Mouse (Mus musculus) kidney, adult 9 months (tissue): Measurements from ENCODE around the gene Srgap2.

Experiments used
- DNase-seq: peaks from one replicate; pipeline ENCODE4 v3.0.0; 2022

The Srgap2 gene

GRCm38 (mm10) chr1:131463953-131464627 is 63.1 kb downstream of the Srgap2 start:
- DNase-seq, result no peak

DNA sequence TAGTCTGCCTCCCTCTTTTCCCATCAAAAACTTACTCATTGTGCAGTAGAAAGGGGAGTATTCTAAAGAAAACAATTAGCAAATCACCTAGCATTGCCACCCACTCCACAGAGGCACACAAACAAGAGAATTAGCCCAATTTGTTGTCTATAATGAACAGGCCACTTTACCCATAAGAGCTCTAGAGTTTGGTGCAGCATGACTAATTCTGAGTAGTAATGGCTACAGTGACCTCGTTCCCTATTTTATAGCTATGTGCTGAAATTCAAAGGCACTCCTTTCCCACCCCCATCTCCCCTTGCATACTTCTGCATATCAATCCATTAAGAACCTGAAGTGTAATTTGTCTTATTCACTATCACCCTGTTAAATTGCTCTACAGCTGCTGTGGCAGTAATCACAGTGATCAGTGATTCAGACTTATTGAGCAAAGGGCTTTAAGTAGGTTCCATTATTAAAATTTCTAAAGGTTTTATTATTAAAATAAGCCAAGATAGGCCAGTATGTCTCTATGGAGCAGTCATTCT is 64.5 kb downstream of the Srgap2 start:
- no peak for DNase-seq

- no peak for DNase-seq
These were observed 66.1 kb downstream of the Srgap2 start for GRCm38 (mm10) chr1:131460914-131461530.

- no peak for DNase-seq
These were observed 71.7 kb downstream of the Srgap2 start for GRCm38 (mm10) chr1:131455355-131455890.

GRCm38 (mm10) chr1:131454386-131454785 is 72.8 kb downstream of the Srgap2 start:
- no peak for DNase-seq

- no peak for DNase-seq
These were observed 73.8 kb downstream of the Srgap2 start for GRCm38 (mm10) chr1:131453335-131453734.

DNA sequence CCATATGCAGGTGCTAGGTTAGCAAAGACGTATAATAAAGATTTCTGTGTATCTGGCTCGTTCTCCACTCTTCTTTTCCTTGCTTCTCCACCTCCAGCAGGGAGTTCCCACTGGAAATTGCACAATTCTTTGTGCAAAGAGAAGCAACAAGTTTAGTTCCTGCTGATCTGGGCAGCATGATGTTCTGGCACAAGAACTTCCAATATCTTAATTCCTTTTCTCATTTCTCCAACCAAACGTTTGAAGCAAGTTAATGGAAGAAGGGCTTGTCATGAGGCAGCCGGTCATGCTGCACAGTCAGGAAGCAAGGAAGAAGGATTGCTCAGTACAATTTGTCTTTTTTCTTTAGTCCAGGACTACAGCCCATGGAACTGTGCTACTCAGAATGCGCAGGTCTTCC is 78.8 kb downstream of the Srgap2 start:
- no peak for DNase-seq

GRCm38 (mm10) chr1:131447333-131447732 is 79.8 kb downstream of the Srgap2 start:
- DNase-seq, result no peak

DNA sequence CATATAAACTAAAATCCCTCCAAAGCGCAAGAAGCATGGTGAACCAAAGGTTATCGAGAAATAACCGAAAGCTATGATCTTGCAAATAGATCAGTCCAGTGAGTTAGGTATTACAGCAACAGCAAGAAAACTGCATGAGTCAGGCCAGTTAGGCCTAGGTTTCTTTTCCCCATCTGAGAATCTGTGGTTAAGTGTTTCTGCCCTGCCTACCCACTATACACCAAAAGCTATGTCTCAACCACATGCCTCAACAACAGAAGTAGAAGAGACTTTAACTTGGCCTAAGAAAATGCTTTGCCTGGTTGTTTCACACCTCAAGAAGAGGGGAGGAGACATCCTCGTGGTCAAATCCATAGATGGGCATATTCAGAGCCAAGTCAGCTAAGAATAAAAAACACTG is 80.6 kb downstream of the Srgap2 start:
- DNase-seq, result no peak

GRCm38 (mm10) chr1:131438556-131438955 is 88.6 kb downstream of the Srgap2 start:
- no peak for DNase-seq

DNA sequence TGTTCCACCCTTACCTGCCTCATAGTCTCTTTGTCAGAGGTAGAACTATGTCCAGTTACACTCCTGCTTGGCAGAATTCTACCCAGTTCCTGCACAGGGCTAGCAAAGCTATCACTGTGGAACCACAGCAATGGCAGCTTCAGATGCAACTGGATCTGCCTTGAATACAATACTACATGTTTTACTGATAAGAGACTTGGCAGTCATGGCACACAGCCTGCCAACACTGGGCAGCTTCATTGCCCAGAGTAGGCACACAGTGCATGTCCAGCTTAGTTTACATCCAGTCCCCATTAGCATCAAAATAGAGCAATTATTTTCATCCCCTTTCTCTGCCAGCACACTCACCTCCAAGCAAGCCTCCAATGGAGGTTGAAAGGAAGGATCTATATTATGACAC is 89.2 kb downstream of the Srgap2 start:
- no peak for DNase-seq

DNA sequence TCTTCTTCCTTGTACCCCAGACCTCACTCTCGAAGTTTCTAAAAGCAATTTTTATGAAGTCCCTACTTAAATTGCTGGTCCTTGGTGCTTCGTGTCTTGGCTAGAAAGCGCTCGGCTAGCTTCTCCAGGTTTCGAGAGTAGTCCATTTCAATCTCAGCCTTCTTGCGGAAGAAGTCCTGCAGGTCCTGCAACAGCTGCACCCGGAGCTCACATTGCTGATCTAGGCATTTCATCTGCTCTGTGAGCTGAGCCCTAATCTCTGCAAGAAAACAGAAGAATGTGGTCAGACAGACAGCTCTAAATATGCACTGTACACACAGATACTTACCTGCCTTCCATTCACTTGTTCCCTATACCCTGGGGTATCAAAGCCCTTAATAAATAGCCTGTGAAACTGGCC is 90.5 kb downstream of the Srgap2 start:
- DNase-seq, result no peak

DNA sequence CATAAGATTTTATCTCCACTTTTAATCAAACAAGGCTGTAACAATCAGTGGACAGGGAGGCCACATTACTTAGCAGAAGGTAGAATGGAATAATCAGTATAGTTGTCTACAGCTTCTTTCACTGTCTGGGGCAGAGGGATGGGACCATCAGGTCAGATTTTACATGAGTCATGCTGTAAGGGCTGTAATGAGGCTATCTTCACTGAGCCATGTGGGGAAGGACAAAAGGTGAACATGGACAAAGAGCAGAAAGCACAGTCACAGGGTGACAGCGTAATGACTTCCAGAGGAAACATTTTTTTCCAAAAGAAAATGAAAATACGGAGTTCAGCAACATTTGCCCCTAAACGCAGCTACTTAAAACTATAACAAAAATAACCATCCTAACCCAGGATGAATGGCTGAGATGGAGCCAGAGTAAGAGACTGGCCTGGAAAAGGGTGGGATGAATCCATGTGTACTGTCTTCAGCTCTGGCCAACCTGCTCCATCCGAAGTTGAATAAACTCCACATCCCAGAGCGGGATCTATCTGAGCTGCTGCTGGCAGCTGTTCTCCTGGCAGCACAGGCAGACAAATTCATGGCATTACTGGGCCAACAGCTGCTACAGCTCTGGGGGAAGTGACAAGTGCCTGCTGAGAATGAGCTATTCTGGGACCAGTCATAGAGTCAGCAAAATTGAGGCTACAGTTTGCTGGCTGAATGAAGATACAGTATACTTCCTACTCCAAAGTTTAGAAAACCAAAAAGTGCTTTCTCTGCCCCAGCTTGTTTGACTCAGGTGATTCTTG is 95.5 kb downstream of the Srgap2 start:
- DNase-seq, result peak; percentile 53

GRCm38 (mm10) chr1:131427140-131427821 is 99.9 kb downstream of the Srgap2 start:
- DNase-seq, result peak; percentile 79

DNA sequence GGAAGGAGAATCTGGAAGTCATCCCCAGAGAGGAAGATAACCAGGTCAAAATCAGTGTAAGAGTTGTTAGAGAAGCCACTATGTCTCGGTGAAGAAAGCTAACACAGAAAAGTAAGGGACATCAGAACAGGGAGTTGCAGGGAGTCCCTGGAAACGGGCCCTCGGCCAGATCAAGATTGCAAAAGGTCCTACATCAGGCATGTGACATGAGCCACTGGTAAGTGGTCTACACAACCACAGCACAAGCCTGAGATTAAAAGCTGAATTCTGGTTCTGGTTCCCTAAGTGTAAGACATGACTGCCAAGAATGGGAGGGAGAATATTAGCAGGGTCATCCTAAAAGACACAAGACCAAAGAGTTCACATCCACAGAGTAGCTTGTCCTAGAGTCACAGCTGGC is 104.1 kb downstream of the Srgap2 start:
- no peak for DNase-seq

DNA sequence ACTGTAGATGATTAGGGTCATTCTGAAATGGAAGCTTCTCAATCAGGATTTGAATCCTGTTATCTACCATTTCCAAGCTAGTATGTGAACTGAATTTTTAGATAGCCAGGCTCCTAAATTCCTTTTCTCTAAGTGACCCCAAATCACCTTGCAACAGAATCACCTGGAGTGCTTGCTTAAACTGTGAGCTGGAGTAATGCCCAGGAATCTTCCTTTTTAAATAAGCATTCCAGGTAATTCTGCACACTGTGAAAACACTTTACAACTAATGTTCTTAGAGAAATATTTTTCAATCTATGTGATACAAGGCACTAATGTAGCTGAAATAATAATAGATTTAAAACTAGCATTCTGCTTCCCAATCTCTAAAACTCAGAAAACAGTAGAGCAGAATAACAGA is 106.0 kb downstream of the Srgap2 start:
- DNase-seq, result no peak

DNA sequence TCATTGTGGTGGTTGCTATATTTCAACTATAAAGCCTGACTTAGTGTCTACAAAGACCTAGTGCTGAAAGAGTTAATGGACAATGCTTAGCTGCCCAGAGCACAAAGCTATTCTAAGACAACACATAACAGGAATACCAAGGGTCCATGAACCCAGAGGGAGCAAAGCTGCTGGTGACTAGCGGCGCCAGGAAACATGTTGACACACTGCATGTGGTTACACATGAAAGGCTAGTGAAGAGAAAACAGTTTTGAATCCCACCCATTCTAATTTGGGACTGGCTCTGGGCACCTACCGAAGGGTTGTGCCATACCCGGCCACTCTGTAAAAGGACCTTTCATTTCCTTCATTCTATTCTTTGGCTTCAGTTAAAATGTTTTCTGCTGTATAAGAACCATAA is 106.5 kb downstream of the Srgap2 start:
- DNase-seq, result no peak

GRCm38 (mm10) chr1:131419307-131419706 is 107.8 kb downstream of the Srgap2 start:
- no peak for DNase-seq

GRCm38 (mm10) chr1:131417821-131418660 is 109.1 kb downstream of the Srgap2 start:
- no peak for DNase-seq

DNA sequence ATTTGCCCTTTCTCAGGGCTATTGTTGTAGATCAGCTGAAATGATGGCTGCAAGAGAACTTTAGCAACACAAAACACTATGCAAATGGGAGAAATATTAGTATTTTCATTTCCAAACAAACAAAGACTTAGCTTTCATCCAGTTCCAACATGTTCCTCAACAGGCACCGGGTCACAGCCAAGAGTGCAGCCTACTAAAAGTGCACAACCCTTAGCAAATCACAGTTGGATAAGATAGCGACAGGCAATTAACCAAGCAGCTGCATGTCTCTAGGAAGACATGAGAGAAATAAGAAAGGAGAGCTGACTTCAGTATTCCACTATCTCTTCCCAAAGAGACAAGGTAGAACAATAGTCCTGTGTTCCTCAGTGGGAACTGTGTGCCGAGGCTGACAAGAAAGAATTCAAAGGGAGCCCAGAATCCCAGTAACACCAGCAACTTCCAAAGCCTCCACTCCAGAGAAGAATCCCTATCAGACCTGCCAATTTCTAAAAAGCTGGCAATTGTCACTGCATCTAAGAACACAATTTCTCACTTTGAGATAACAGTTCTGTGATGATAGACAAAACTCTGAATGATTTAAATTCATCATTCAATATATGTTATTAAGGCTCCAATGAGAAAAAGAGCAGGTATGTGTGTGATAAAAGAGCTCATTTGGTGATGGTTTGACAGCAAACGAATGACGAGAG is 109.9 kb downstream of the Srgap2 start:
- DNase-seq, result no peak

DNA sequence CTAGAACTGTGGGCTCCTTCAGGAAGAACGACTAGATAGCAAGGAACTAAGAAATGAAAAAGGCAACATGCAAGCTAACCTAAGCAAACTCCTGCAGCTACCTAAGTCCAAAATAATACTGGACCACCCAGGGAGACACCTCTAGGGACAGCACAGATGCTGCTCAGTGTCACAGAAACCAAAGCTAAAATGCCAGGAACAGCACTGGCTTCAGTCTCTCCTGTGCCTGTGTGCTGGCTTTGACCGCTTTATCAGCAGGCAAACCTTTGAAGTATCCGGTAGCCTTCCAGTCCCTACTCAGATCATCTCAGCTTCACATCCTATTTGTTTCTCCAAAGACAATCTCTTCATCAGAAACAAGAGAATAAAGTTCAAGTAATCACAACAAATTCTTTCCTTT is 123.6 kb downstream of the Srgap2 start:
- DNase-seq, result no peak
